Mouse (Mus musculus) spleen, adult 12 weeks (tissue): ENCODE measurements around the gene Urah.

ENCODE experiments used
- DNase-seq: peaks from one replicate; pipeline ENCODE4 v3.0.0; 2022; ENCODE audit warnings: low spot score

Urah gene

GRCm38 (mm10) chr7:140834968-140835757 is at the start of gene Urah:
TSS of gene Urah (plus strand) at chr7:140835018.
- DNase-seq, result no peak

GRCm38 (mm10) chr7:140787406-140788052 is 47.3 kb upstream of the Urah start, which contains the start of gene Syce1:
TSS of gene Syce1 (minus strand) at chr7:140787852.
- DNase-seq, result no peak

- DNase-seq, result no peak
Observed at GRCm38 (mm10) chr7:140788053-140788435, 46.8 kb upstream of the Urah start.

- DNase-seq, result no peak
Observed at GRCm38 (mm10) chr7:140793541-140793940, 41.3 kb upstream of the Urah start.

- DNase-seq, result no peak
Observed at GRCm38 (mm10) chr7:140797619-140798018, 37.2 kb upstream of the Urah start.

GRCm38 (mm10) chr7:140798212-140798611 is 36.6 kb upstream of the Urah start:
- DNase-seq, result no peak

GRCm38 (mm10) chr7:140802629-140803028 is 32.2 kb upstream of the Urah start:
- DNase-seq, result no peak

GRCm38 (mm10) chr7:140805704-140806103 is 29.1 kb upstream of the Urah start:
- DNase-seq, result no peak

- no peak for DNase-seq
Observed at GRCm38 (mm10) chr7:140810496-140810895, 24.3 kb upstream of the Urah start.

- no peak for DNase-seq
Observed at GRCm38 (mm10) chr7:140811714-140812113, 23.1 kb upstream of the Urah start.

GRCm38 (mm10) chr7:140812850-140813249 is 22.0 kb upstream of the Urah start:
- no peak for DNase-seq

- DNase-seq, result no peak
Observed at GRCm38 (mm10) chr7:140820173-140820572, 14.6 kb upstream of the Urah start.

- DNase-seq, result no peak
Observed at GRCm38 (mm10) chr7:140821305-140821652, 13.5 kb upstream of the Urah start.

GRCm38 (mm10) chr7:140821653-140822329 is 13.0 kb upstream of the Urah start, which contains the start of gene Zfp941:
TSS of gene Zfp941 (minus strand) at chr7:140822178.
- no peak for DNase-seq

- DNase-seq, result no peak
Observed at GRCm38 (mm10) chr7:140822731-140823130, 12.1 kb upstream of the Urah start.

GRCm38 (mm10) chr7:140828171-140828881 is 6.5 kb upstream of the Urah start:
- no peak for DNase-seq

GRCm38 (mm10) chr7:140831447-140831846 is 3.4 kb upstream of the Urah start:
- no peak for DNase-seq

GRCm38 (mm10) chr7:140833341-140833740 is 1.5 kb upstream of the Urah start:
- DNase-seq, result no peak

- DNase-seq, result no peak
Observed at GRCm38 (mm10) chr7:140835758-140836087, 905 bp downstream of the Urah start.

GRCm38 (mm10) chr7:140836243-140837115 is 1.7 kb downstream of the Urah start:
- DNase-seq, result no peak

GRCm38 (mm10) chr7:140839556-140839955 is 4.7 kb downstream of the Urah start:
- DNase-seq, result no peak
